Mouse (Mus musculus) MEL (cell line): ENCODE measurements around the gene Tex22. TPM values are rescaled to one million over a fixed set of nuclear protein-coding genes. Genes with fewer than 3 reads are reported as not detected.

Source experiments
- DNase-seq: peaks from one replicate; pipeline ENCODE4 v3.0.0; 2011; ENCODE audit warnings: low read depth, low spot score
- H3K27ac ChIP-seq: 2 replicates; pipeline ENCODE4 v1.5.1; 2012; ENCODE audit warnings: low read depth, mild to moderate bottlenecking, control low read depth, low read length, moderate library complexity; ENCODE audit not compliant: control insufficient read depth
- H3K27me3 ChIP-seq, 2 experiments: fragments of 150-350 bp in 1 of 2; sonication (generic) in 1 of 2; 2 replicates each; pipeline ENCODE4 v1.6.1; 2012; ENCODE audit warnings: low read length in 2 of 2, mild to moderate bottlenecking in 2 of 2, improper control_type of control experiment in 1 of 2, moderate library complexity in 1 of 2; ENCODE audit not compliant: insufficient read depth in 2 of 2, control insufficient read depth in 1 of 2
- H3K36me3 ChIP-seq, 2 experiments: 2 replicates each; pipeline ENCODE4 v1.6.1; 2012 to 2014; ENCODE audit warnings: low read length in 2 of 2, improper control_type of control experiment in 1 of 2, inconsistent platforms in 1 of 2, mild to moderate bottlenecking in 1 of 2; ENCODE audit not compliant: insufficient read depth in 2 of 2, control insufficient read depth in 1 of 2
- H3K4me1 ChIP-seq, 2 experiments: fragments of 150-350 bp in 1 of 2; sonication (generic) in 1 of 2; 2 replicates each; pipeline ENCODE4 v1.6.1; 2012; ENCODE audit warnings: low read length in 2 of 2, improper control_type of control experiment in 1 of 2, mild to moderate bottlenecking in 1 of 2; ENCODE audit not compliant: insufficient read depth in 2 of 2, control insufficient read depth in 1 of 2
- H3K4me3 ChIP-seq, 2 experiments: fragments of 150-350 bp in 1 of 2; sonication (generic) in 1 of 2; 2 replicates each; pipeline ENCODE4 v1.5.1; 2012; ENCODE audit warnings: low read depth in 2 of 2, low read length in 2 of 2, mild to moderate bottlenecking in 2 of 2, moderate library complexity in 2 of 2, control low read depth in 1 of 2, improper control_type of control experiment in 1 of 2; ENCODE audit not compliant: control insufficient read depth in 1 of 2, insufficient read depth in 1 of 2
- H3K79me2 ChIP-seq: 2 replicates; pipeline ENCODE4 v1.6.1; 2012; ENCODE audit warnings: mild to moderate bottlenecking, low read length, moderate library complexity; ENCODE audit not compliant: control insufficient read depth, poor library complexity, insufficient read depth
- H3K9ac ChIP-seq: 2 replicates; pipeline ENCODE4 v1.6.1; 2012; ENCODE audit warnings: low read depth, mild to moderate bottlenecking, control low read depth, low read length, moderate library complexity; ENCODE audit not compliant: control insufficient read depth, poor library complexity, severe bottlenecking
- H3K9me3 ChIP-seq: fragments of 150-350 bp; sonication (generic); replicated peaks from 2 replicates; pipeline ENCODE4 v1.6.1; 2012; ENCODE audit warnings: mild to moderate bottlenecking, low read length, improper control_type of control experiment, moderate library complexity; ENCODE audit not compliant: insufficient read depth
- BHLHE40 ChIP-seq: IDR thresholded peaks from 2 replicates; pipeline ENCODE4 v1.6.1; 2012; ENCODE audit warnings: low read depth, mild to moderate bottlenecking, inconsistent platforms, low read length, improper control_type of control experiment, borderline replicate concordance
- CHD2 ChIP-seq: IDR thresholded peaks from 2 replicates; pipeline ENCODE4 v1.6.1; 2011; ENCODE audit warnings: low read length, improper control_type of control experiment
- CTCF ChIP-seq, 3 experiments: IDR thresholded peaks in 2 of 3; conservative IDR thresholded peaks in 1 of 3; 2 replicates each; pipeline ENCODE4 v1.5.1; 2011 to 2012; ENCODE audit warnings: low read length in 3 of 3, low read depth in 2 of 3, mild to moderate bottlenecking in 2 of 3, improper control_type of control experiment in 1 of 3, inconsistent platforms in 1 of 3, mixed read lengths in 1 of 3, moderate library complexity in 1 of 3; ENCODE audit not compliant: control insufficient read depth in 1 of 3, insufficient read depth in 1 of 3, poor library complexity in 1 of 3, severe bottlenecking in 1 of 3
- E2F4 ChIP-seq: IDR thresholded peaks from 2 replicates; pipeline ENCODE4 v1.6.1; 2011; ENCODE audit warnings: low read depth, low read length, improper control_type of control experiment, borderline replicate concordance
- ELF1 ChIP-seq: IDR thresholded peaks from 2 replicates; pipeline ENCODE4 v1.6.1; 2014; ENCODE audit warnings: low read depth, mild to moderate bottlenecking, inconsistent platforms, low read length, improper control_type of control experiment, moderate library complexity
- JUND ChIP-seq: IDR thresholded peaks from 2 replicates; pipeline ENCODE4 v1.6.1; 2011; ENCODE audit warnings: low read depth, mild to moderate bottlenecking, improper control_type of control experiment, low read length
- MAZ ChIP-seq: IDR thresholded peaks from 2 replicates; pipeline ENCODE4 v1.6.1; 2012; ENCODE audit warnings: low read depth, mild to moderate bottlenecking, inconsistent platforms, low read length, improper control_type of control experiment
- MEF2A ChIP-seq: IDR thresholded peaks from 2 replicates; pipeline ENCODE4 v1.6.1; 2014; ENCODE audit warnings: low read depth, mild to moderate bottlenecking, inconsistent platforms, low read length, improper control_type of control experiment; ENCODE audit not compliant: poor library complexity, insufficient replicate concordance, severe bottlenecking; ENCODE audit errors: extremely low read depth
- MXI1 ChIP-seq: IDR thresholded peaks from 2 replicates; pipeline ENCODE4 v1.6.1; 2011; ENCODE audit warnings: mild to moderate bottlenecking, low read depth, low read length, improper control_type of control experiment
- MYB ChIP-seq: IDR thresholded peaks from 2 replicates; pipeline ENCODE4 v1.6.1; 2011; ENCODE audit warnings: mild to moderate bottlenecking, low read depth, low read length, improper control_type of control experiment
- NELFE ChIP-seq: IDR thresholded peaks from 2 replicates; pipeline ENCODE4 v1.6.1; 2011; ENCODE audit warnings: low read depth, low read length, improper control_type of control experiment
- NRF1 ChIP-seq: IDR thresholded peaks from 2 replicates; pipeline ENCODE4 v1.6.1; 2014; ENCODE audit warnings: low read depth, mild to moderate bottlenecking, inconsistent platforms, low read length, improper control_type of control experiment, moderate library complexity; ENCODE audit not compliant: poor library complexity, insufficient read depth, severe bottlenecking
- POLR2A ChIP-seq, 2 experiments: IDR thresholded peaks; 2 replicates each; pipeline ENCODE4 v1.6.1; 2011 to 2012; ENCODE audit warnings: low read length in 2 of 2, mild to moderate bottlenecking in 2 of 2, control low read depth in 1 of 2, improper control_type of control experiment in 1 of 2, low read depth in 1 of 2, moderate library complexity in 1 of 2; ENCODE audit not compliant: control insufficient read depth in 1 of 2, insufficient read depth in 1 of 2, poor library complexity in 1 of 2
- RCOR1 ChIP-seq: IDR thresholded peaks from 2 replicates; pipeline ENCODE4 v1.6.1; 2012; ENCODE audit warnings: low read depth, mild to moderate bottlenecking, inconsistent platforms, low read length, improper control_type of control experiment
- TAL1 ChIP-seq: IDR thresholded peaks from 2 replicates; pipeline ENCODE4 v1.6.1; 2012; ENCODE audit warnings: mild to moderate bottlenecking, inconsistent platforms, low read length, moderate library complexity, mixed read lengths
- TBP ChIP-seq: IDR thresholded peaks from 2 replicates; pipeline ENCODE4 v1.8.0; 2011; ENCODE audit warnings: low read depth, low read length, improper control_type of control experiment
- TCF12 ChIP-seq: IDR thresholded peaks from 2 replicates; pipeline ENCODE4 v1.6.1; 2014; ENCODE audit warnings: low read depth, mild to moderate bottlenecking, inconsistent platforms, low read length, improper control_type of control experiment, moderate library complexity
- UBTF ChIP-seq: IDR thresholded peaks from 2 replicates; pipeline ENCODE4 v1.6.1; 2012; ENCODE audit warnings: low read depth, mild to moderate bottlenecking, inconsistent platforms, low read length, improper control_type of control experiment, moderate library complexity, borderline replicate concordance; ENCODE audit not compliant: insufficient read depth
- USF2 ChIP-seq, 2 experiments: IDR thresholded peaks; 2 replicates each; pipeline ENCODE4 v1.6.1; 2011 to 2012; ENCODE audit warnings: improper control_type of control experiment in 2 of 2, low read length in 2 of 2, borderline replicate concordance in 1 of 2, inconsistent platforms in 1 of 2, low read depth in 1 of 2, mild to moderate bottlenecking in 1 of 2; ENCODE audit not compliant: insufficient read depth in 1 of 2
- ZKSCAN1 ChIP-seq: IDR thresholded peaks from 2 replicates; pipeline ENCODE4 v1.6.1; 2012; ENCODE audit warnings: low read depth, mild to moderate bottlenecking, inconsistent platforms, low read length, improper control_type of control experiment, moderate library complexity
- ZMIZ1 ChIP-seq: IDR thresholded peaks from 2 replicates; pipeline ENCODE4 v1.6.1; 2012; ENCODE audit warnings: low read depth, mild to moderate bottlenecking, inconsistent platforms, low read length, improper control_type of control experiment, moderate library complexity
- polyA plus RNA-seq, 2 experiments: library from polyadenylated mRNA; stranded (reverse) in 1 of 2; unstranded in 1 of 2; fragments of >175 nt in 1 of 2; fragments of >200 nt in 1 of 2; gene quantifications; 2 replicates each; pipeline versions ENCODE4 v1.2.1 to v1.2.4; 2012; ENCODE audit warnings: low replicate concordance in 2 of 2, low read depth in 1 of 2; ENCODE audit not compliant: insufficient read length in 2 of 2, insufficient read depth in 1 of 2, missing spikeins in 1 of 2
- total RNA-seq: library from RNA; depleted of rRNA; stranded (reverse); fragments of 300-350 nt; gene quantifications from 2 replicates; pipeline ENCODE4 v1.2.3, GENCODE M21; 2012

The Tex22 gene
- total and polyA plus RNA-seq, 3 experiments: 0.43 to 0.65 TPM; not detected in 1

DNA sequence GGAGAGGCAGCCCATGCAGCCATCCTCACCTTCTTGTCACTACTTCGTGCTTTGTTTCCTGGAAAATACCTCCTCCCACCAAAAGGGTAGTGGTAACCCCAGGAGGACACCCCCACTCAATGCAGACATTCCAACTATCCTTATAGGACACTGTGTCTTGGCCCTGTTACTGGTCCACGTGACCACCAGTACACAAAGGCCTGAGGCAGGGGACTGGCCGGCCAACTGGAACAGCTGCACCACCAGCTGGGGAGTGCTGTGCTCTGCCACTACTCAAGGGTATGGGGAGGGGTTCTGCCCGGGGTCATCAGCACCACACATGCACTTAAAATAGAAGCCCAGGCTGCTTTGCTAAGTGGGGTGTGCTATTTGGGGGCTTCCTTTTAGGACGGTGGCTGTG lies 46.2 kb upstream of the Tex22 start:
- Histone ChIP-seq H3K27ac (no peak overlapping the region), H3K4me3 (no peak overlapping the region), H3K9ac (no peak overlapping the region), H3K79me2 (no peaks in the 10 kb centered on the region), H3K9me3 (no peaks in the 10 kb centered on the region), H3K27me3 (no peaks in the 10 kb centered on the region), H3K36me3 (no peaks in the 10 kb centered on the region; a peak in 1 of 4 replicates), H3K4me1 (peaks cover 0 to 12% of the 10 kb centered on the region in 2 experiments; a peak in 2 of 4 replicates)
- no peak for TF ChIP-seq ELF1
- TF ChIP-seq TBP: no peak
- no peak for TF ChIP-seq CHD2
- no peak for TF ChIP-seq TCF12
- TF ChIP-seq ZMIZ1: no peak
- TF ChIP-seq USF2 (IDR thresholded peaks at IDR 0.05; ENCODE audit: borderline replicate concordance in 1 of 2, insufficient read depth in 1 of 2, low read depth in 1 of 2, low read length in 2 of 2): no peak
- TF ChIP-seq NELFE: no peak
- TF ChIP-seq POLR2A (IDR thresholded peaks at IDR 0.05; ENCODE audit: control insufficient read depth in 1 of 2, insufficient read depth in 1 of 2, low read depth in 1 of 2, low read length in 2 of 2, poor library complexity in 1 of 2): no peak
- TF ChIP-seq UBTF: no peak
- no peak for TF ChIP-seq MAZ
- TF ChIP-seq MEF2A: no peak
- no peak for TF ChIP-seq RCOR1
- TF ChIP-seq MXI1: no peak
- TF ChIP-seq E2F4: no peak
- TF ChIP-seq JUND: no peak
- TF ChIP-seq NRF1: no peak
- TF ChIP-seq CTCF (IDR thresholded peaks at IDR 0.05 in 2 of 3, conservative IDR thresholded peaks at IDR 0.05 in 1 of 3; ENCODE audit: control insufficient read depth in 1 of 3, insufficient read depth in 1 of 3, low read depth in 2 of 3, low read length in 3 of 3, poor library complexity in 1 of 3, severe bottlenecking in 1 of 3): no peak
- no peak for TF ChIP-seq TAL1
- no peak for DNase-seq

DNA sequence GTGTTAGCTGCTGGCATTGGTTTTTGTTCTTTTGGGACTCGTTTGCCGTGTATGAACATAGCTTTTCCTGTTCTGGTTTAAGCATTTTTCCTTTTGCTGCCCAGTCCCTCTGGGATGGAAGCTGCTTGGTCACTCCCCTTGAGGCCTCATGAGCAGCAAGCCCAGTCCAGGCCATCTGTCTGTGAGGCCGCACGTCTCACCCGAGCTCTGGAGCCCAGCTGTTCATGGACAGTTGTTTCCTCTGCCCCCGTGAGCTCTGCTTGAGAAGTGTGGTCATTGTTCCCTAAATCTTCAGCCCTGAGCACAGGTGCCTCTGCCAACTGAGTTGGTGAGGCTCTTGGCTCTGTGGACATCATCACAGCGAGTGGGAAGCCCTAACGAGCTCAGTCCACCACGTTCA lies 45.4 kb upstream of the Tex22 start:
- Histone ChIP-seq H3K36me3 (no peaks in the 10 kb centered on the region), H3K4me1 (0 out of 4 replicates have a peak, but pooled peaks cover 0 to 8% of the 10 kb centered on the region in 2 experiments), H3K27me3 (no peaks in the 10 kb centered on the region)

More for the DNA sequence above, 45.4 kb upstream of the Tex22 start:
- H3K79me2 ChIP-seq: no peaks in the 10 kb centered on the region
- H3K9ac ChIP-seq: no peak overlapping the region
- H3K27ac ChIP-seq: no peak overlapping the region
- no peak overlapping the region for H3K4me3 ChIP-seq
- H3K9me3 ChIP-seq: no peaks in the 10 kb centered on the region
- TF ChIP-seq POLR2A (IDR thresholded peaks at IDR 0.05; ENCODE audit: control insufficient read depth in 1 of 2, insufficient read depth in 1 of 2, low read depth in 1 of 2, low read length in 2 of 2, poor library complexity in 1 of 2) (no peak), MYB (no peak), BHLHE40 (no peak), ZKSCAN1 (no peak), UBTF (no peak)
- no peak for DNase-seq
